Mouse (Mus musculus): ENCODE data around the gene Pramel1. TPM values are rescaled to one million over a fixed set of nuclear protein-coding genes. Genes with fewer than 3 reads are reported as not detected.
"Not testable (repeated sequence)": the region's sequence is repeated elsewhere in the genome, so short reads cannot be mapped to it uniquely, and the experiment has no call there.

The Pramel1 gene
- polyA plus RNA-seq, 1 experiment from 2014 or later: not detected

DNA sequence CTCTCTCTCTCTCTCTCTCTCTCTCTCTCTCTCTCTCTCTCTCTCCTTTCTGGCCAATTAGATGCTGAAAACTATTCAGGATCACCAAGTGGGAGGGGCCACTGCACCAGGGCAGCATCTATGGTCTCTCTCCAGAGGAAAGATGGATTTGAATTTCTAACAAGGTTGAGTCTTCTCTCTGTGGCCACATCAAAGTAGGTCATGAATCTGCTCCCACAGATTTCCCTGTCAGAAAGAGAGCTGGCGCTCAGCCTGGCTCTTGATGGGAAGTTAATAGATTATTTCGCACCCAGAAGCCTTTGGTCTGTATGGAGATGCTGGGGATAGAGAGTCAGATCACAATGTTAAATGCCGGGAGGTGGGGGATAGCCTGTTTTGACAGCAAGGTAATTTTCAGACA is 12.1 kb upstream of the Pramel1 start:
- no peak overlapping the region for H3K27ac ChIP-seq (replicated peaks)
- no peaks in the 10 kb centered on the region for H3K36me3 ChIP-seq
- H3K9ac ChIP-seq (replicated peaks): no peak overlapping the region
- WGBS: 33% methylated on average over 3 of the region's 3 CpGs
- no peaks in the 10 kb centered on the region for H3K9me3 ChIP-seq (replicated peaks)
- no peaks in the 10 kb centered on the region for H3K27me3 ChIP-seq (replicated peaks)
- no peak overlapping the region for H3K4me2 ChIP-seq
- no peak overlapping the region for H3K4me3 ChIP-seq (replicated peaks)
- ATAC-seq (ENCODE audit: low FRiP score): no peak
- peaks cover 17% of the 10 kb centered on the region for H3K4me1 ChIP-seq

DNA sequence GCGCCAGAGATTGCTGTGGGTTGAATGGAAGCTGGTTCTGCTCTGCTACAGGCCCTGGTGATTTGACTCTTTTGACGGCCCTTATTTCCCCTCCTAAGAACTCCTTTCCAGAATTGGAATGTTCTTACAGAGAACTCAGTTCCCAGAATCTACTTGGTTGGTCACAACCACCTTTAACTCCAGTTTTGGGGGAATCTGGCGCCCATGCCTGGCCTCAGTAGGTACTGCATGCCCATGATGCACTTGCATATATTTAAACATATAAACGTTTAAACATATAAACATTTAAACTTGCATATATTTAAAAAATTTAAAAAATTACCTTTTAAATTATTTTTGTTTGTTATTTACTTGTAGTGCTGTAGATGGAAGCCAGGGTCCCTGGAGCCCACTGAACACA is 10.6 kb upstream of the Pramel1 start:
- no peak for ATAC-seq (ENCODE audit: low FRiP score)
- peaks cover 17% of the 10 kb centered on the region for H3K4me1 ChIP-seq
- no peaks in the 10 kb centered on the region for H3K36me3 ChIP-seq
- H3K9me3 ChIP-seq (replicated peaks): no peaks in the 10 kb centered on the region
- H3K4me2 ChIP-seq: no peak overlapping the region
- 47% methylated on average over 4 of the region's 4 CpGs for WGBS
- no peak overlapping the region for H3K27ac ChIP-seq (replicated peaks)
- no peak overlapping the region for H3K9ac ChIP-seq (replicated peaks)
- H3K4me3 ChIP-seq (replicated peaks): no peak overlapping the region
- no peaks in the 10 kb centered on the region for H3K27me3 ChIP-seq (replicated peaks)

DNA sequence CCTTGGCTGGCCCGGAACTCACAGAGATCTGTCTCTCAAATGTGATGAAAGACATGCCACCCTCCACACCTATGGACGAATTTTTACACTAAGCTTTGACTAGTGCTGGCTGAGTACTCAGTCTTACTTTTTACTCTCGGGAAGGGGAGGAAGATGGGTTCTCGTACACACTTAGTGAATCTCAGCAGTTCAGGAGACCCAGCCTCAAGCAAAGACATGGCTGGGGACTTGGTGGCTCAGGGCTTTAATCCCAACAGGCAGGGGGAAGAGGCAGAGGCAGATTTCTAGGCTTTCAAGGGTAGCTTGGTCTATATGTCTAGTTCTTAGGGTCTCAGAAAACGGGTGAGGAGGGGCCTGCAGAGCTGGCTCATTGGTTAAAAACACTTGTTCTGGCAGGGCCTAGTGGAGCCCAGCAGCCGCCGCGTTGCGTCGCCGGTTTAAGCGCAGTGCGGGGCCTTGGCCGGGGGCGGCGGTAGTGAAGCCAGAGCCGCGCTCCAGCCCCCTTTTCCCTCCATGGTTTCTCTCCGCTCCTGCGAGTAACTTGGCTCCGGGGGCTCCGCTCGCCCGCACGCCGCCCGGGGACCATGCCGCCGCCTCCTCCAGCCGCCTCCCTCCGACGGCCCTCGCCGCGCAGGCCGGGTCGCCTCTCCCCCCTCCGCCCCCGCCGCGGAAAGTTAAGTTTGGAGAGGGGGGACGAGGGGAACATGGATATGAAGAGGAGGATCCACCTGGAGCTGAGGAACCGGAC is 5.1 kb upstream of the Pramel1 start:
- no peak overlapping the region for H3K27ac ChIP-seq (replicated peaks)
- no peaks in the 10 kb centered on the region for H3K9me3 ChIP-seq (replicated peaks)
- no peaks in the 10 kb centered on the region for H3K4me1 ChIP-seq
- no peaks in the 10 kb centered on the region for H3K36me3 ChIP-seq
- peak overlapping the region; percentile 40 for H3K4me3 ChIP-seq (replicated peaks)
- peak overlapping the region; percentile 30; the same call in 1 of the 2 replicates for H3K9ac ChIP-seq (replicated peaks)
- peak overlapping the region; percentile 69 for H3K4me2 ChIP-seq
- ATAC-seq (ENCODE audit: low FRiP score): peak; percentile 90
- H3K27me3 ChIP-seq (replicated peaks): no peaks in the 10 kb centered on the region
- WGBS: 15% methylated on average over 28 of the region's 43 CpGs

DNA sequence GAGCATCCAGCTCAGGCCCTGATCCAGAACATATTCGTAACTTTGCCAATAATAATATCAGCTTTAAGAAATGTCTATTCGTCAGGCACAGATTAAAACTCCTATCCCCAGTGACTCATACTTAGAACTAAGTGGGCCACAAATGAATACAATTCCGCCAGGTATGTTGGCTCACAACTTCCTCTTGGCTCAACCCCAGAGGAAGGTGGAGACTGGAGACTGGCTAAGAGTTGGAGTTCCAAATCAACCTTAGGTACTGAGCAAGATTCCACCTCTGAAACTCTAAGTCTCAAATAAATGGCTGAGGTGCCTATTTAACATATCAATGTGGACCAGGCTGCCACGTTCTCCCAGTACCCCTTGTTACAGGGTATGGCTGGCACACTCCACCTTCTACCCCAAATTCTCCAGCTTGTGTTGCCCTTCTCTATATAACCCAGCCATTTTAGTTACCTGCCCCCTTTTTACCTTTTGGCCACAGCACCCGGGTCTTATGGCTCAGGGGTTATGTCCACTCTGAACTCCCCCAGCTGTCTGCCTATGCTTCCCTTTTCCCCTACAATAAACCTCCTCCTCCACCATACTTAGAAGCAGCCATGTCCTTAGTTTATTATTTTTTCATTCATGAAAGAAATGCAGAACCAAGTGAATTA is 17.5 kb downstream of the Pramel1 start:
- 64% methylated on average over 5 of the region's 5 CpGs for WGBS
- Histone ChIP-seq H3K27ac (replicated peaks) (peak overlapping the region; percentile 95), H3K9me3 (replicated peaks) (no peaks in the 10 kb centered on the region), H3K36me3 (peaks cover 26% of the 10 kb centered on the region), H3K4me3 (replicated peaks) (peak overlapping the region; percentile 64), H3K9ac (replicated peaks) (peak overlapping the region; percentile 34; the same call in 1 of the 2 replicates), H3K27me3 (replicated peaks) (peaks cover 6% of the 10 kb centered on the region; the same call in 1 of the 2 replicates), H3K4me2 (peak overlapping the region; percentile 56), H3K4me1 (peaks cover 8% of the 10 kb centered on the region)
- ATAC-seq (ENCODE audit: low FRiP score): peak; percentile 12

DNA sequence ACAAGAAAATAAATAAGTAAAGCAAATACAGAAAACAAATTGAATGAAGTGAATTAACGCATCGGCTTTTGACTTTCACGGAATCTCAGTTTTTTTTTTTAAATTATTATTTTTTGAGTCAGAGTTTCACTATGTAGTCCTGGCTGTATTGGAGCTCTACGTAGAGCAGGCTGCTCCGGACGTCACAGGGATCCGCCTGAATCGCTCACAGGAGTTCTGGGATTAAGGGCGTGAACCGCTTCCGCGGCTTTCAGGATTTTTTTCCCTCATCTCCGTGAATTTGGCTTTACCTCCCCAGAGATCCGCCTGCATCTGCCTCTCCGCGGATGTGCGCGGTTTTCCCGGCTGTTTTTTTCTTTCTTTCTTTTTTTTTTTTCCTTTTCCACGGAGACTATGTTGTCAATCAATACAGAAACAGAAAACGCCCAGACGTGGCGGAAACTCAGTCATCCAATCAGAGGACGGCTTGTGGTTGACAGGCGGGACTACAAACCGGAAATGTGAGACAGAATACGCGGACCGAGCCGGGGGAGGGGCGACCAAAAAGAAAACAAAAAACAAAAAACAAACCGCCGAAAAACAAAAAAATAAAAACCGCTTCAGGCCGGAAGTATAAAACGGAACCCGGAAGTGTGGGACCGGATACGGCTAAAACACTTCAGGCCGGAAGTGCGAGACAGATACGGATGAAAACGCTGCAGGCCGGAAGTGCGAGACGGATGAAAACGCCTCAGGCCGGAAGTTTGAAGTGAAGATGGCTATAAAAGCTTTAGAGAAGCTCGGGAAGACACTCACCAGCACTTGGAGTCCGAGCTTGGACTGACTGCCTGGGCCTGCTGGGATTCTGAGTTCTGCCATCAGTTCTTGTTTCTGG is 18.2 kb downstream of the Pramel1 start, which contains the start of gene Pramef8:
Gene Pramef8 (plus strand): TSS at position 208 of the 874 bp plus-strand sequence.
- peaks cover 34% of the 10 kb centered on the region for H3K36me3 ChIP-seq
- H3K27ac ChIP-seq (replicated peaks): peak within 1 kb of the TSS; percentile 95
- peak; percentile 95 for ATAC-seq (ENCODE audit: low FRiP score)
- peaks cover 6% of the 10 kb centered on the region; the same call in 1 of the 2 replicates for H3K27me3 ChIP-seq (replicated peaks)
- H3K4me2 ChIP-seq: peak within 1 kb of the TSS; percentile 67
- H3K9ac ChIP-seq (replicated peaks): peak within 1 kb of the TSS; percentile 60
- H3K9me3 ChIP-seq (replicated peaks): no peaks in the 10 kb centered on the region
- peaks cover 8% of the 10 kb centered on the region for H3K4me1 ChIP-seq
- under 1% methylated on average over 50 of the region's 50 CpGs for WGBS
- H3K4me3 ChIP-seq (replicated peaks): peak within 1 kb of the TSS; percentile 64

DNA sequence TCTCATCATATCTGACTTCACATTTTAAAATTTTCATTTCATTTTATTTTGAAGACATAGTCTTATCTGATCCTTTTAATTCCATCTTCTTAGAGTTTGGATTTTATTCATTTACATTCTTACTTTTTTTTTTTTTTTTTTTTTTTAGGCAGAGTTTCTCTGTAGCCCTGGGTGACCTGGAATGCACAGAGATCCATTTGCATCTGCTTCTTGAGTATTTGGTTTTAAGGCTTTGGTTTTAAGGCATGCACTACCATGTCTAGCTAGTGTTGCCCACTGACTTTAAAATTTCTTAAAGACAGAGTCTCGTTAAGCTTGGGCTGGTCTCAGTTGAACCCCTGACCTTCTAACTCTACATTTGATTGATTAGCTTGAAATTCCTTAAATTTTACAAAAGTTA is 19.4 kb downstream of the Pramel1 start:
- no peak overlapping the region for H3K4me3 ChIP-seq (replicated peaks)
- H3K4me1 ChIP-seq: peaks cover 8% of the 10 kb centered on the region
- H3K36me3 ChIP-seq: peaks cover 45% of the 10 kb centered on the region
- peaks cover 6% of the 10 kb centered on the region; the same call in 1 of the 2 replicates for H3K27me3 ChIP-seq (replicated peaks)
- no peak overlapping the region for H3K9ac ChIP-seq (replicated peaks)
- no peaks in the 10 kb centered on the region for H3K9me3 ChIP-seq (replicated peaks)
- 96% methylated on average over 1 of the region's 1 CpGs for WGBS
- no peak for ATAC-seq (ENCODE audit: low FRiP score)
- H3K27ac ChIP-seq (replicated peaks): no peak overlapping the region
- peak overlapping the region; percentile 67; the same call in 1 of the 2 replicates for H3K4me2 ChIP-seq

DNA sequence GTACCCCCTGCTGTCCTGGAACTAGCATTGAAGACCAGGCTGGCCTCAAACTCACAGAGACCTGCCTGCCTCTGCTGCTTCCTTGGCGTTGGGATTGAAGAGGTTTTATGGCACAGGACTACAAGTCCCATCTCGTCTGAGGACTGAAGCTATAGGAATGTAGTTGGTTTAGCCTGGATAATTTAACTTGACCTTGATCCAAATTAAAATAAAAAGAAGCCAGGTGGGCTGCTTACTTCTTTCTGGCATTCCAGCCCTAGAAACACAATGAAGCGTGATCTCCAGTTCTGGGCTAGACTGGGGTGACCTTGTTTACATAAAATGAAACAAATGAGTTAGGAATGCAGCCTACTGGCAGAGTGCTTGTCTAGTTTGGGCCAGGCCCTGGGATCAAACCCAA is 19.9 kb downstream of the Pramel1 start:
- no peaks in the 10 kb centered on the region for H3K9me3 ChIP-seq (replicated peaks)
- H3K4me3 ChIP-seq (replicated peaks): no peak overlapping the region
- H3K4me1 ChIP-seq: peaks cover 8% of the 10 kb centered on the region
- H3K27ac ChIP-seq (replicated peaks): no peak overlapping the region
- WGBS: 97% methylated on average over 3 of the region's 3 CpGs
- H3K9ac ChIP-seq (replicated peaks): no peak overlapping the region
- H3K27me3 ChIP-seq (replicated peaks): peaks cover 4% of the 10 kb centered on the region; the same call in 1 of the 2 replicates
- no peak for ATAC-seq (ENCODE audit: low FRiP score)
- peaks cover 50% of the 10 kb centered on the region for H3K36me3 ChIP-seq
- H3K4me2 ChIP-seq: no peak overlapping the region

DNA sequence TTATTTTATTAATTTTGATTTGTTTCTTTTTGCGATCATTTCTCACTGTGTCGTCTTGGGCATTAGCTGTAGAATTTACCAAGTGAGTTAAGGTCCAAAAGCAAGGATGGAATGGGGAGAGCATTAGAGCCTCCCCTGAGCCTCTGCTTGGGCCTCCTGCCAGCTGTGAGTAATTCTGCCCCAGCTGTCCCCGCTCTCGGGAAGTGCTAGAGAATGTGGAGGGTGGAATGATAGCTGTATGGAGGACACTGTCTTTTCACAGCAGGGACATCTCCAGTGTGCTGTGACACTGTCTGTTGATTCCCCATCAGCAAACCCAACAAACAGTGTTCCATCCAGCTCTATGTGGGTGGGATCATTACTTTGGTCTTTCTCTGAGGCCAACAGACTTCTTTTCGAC is 32.5 kb downstream of the Pramel1 start:
- ATAC-seq (ENCODE audit: low FRiP score); H3K27ac ChIP-seq (replicated peaks); H3K36me3 ChIP-seq; H3K4me1 ChIP-seq; H3K4me3 ChIP-seq (replicated peaks); H3K4me2 ChIP-seq; H3K27me3 ChIP-seq (replicated peaks); H3K9me3 ChIP-seq (replicated peaks); H3K9ac ChIP-seq (replicated peaks): not testable (repeated sequence)
- 73% methylated on average over 5 of the region's 5 CpGs for WGBS

Other genes starting within 250 kb of the Pramel1 start
- 12.7 and 13.2 TPM in 2 replicates for gene Prdm2, start 181.4 kb upstream of the Pramel1 start, polyA plus RNA-seq (2015; fragmentation: Nextera tagmentation; extraction: Ambion mirVana)
- 25.5 and 29.0 TPM in 2 replicates for gene Pdpn, start 94.9 kb upstream of the Pramel1 start, polyA plus RNA-seq (2015; fragmentation: Nextera tagmentation; extraction: Ambion mirVana)
- 0.59 and 0.70 TPM in 2 replicates for gene Lrrc38, start 44.7 kb upstream of the Pramel1 start, polyA plus RNA-seq (2015; fragmentation: Nextera tagmentation; extraction: Ambion mirVana)
- gene Pramef8, start 18.0 kb downstream of the Pramel1 start, polyA plus RNA-seq (2015; fragmentation: Nextera tagmentation; extraction: Ambion mirVana): 17.7 and 20.7 TPM in 2 replicates
- gene Oog4, start 55.9 kb downstream of the Pramel1 start, polyA plus RNA-seq (2015; fragmentation: Nextera tagmentation; extraction: Ambion mirVana): not detected in 2 replicates
- not detected in 2 replicates for gene Gm13043, start 116.9 kb downstream of the Pramel1 start, polyA plus RNA-seq (2015; fragmentation: Nextera tagmentation; extraction: Ambion mirVana)
- not detected in 2 replicates for gene Gm13040, start 141.5 kb downstream of the Pramel1 start, polyA plus RNA-seq (2015; fragmentation: Nextera tagmentation; extraction: Ambion mirVana)
- not detected in 2 replicates for gene BC080695, start 157.3 kb downstream of the Pramel1 start, polyA plus RNA-seq (2015; fragmentation: Nextera tagmentation; extraction: Ambion mirVana)
- gene Gm13057, start 157.3 kb downstream of the Pramel1 start, polyA plus RNA-seq (2015; fragmentation: Nextera tagmentation; extraction: Ambion mirVana): not detected in 2 replicates
- gene Gm13083, start 220.6 kb downstream of the Pramel1 start, polyA plus RNA-seq (2015; fragmentation: Nextera tagmentation; extraction: Ambion mirVana): not detected in 2 replicates

All from neural tube, embryonic 15.5 days (tissue).